Mouse (Mus musculus) gastrocnemius, postnatal 36 days (tissue): ENCODE results near the gene Tmem256. TPM values are rescaled to one million over a fixed set of nuclear protein-coding genes. Genes with fewer than 3 reads are reported as not detected.

ENCODE experiments used
- DNase-seq, 2 experiments: peaks; one replicate each; pipeline ENCODE4 v3.0.0; 2022
- intact Hi-C: fragments of 180-260 bp; cut with DNase I; formaldehyde crosslinking; loops from one replicate; pipeline ENCODE4 v1.15.1; 2025
- microRNA-seq, 2 experiments: library from miRNA; unstranded; fragments of <30 nt; microRNA quantifications; one replicate each; pipeline ENCODE4 v1.2.0; 2021
- total RNA-seq, 2 experiments: library from RNA; stranded (reverse); gene quantifications; 2 replicates each; pipeline ENCODE4 v1.2.3; 2021

The Tmem256 gene
- total RNA-seq, 2 experiments from 2014 or later, result 104 to 140 TPM

GRCm38 (mm10) chr11:69878399-69878798, 40.1 kb downstream of the Tmem256 start:
- no peak for DNase-seq
- intact Hi-C loops, result loop anchor here (5.0 to 10.0 kb wide), 3 partner anchors 76 to 224 kb away; partner anchors contain the start of genes Fgf11, Slc35g3 and Sox15

- no peak for DNase-seq
- intact Hi-C loops, result loop anchor here (5.0 to 10.0 kb wide), 3 partner anchors 77 to 224 kb away; partner anchors contain the start of genes Fgf11, Slc35g3 and Sox15
Observed at GRCm38 (mm10) chr11:69878952-69879351, 40.6 kb downstream of the Tmem256 start.

GRCm38 (mm10) chr11:69879711-69880110, 41.4 kb downstream of the Tmem256 start:
- no peak for DNase-seq
- intact Hi-C loops, result loop anchor here (5.0 to 10.0 kb wide), 3 partner anchors 77 to 225 kb away; partner anchors contain the start of genes Fgf11, Slc35g3 and Sox15

- DNase-seq, result peak in 1 of 2 experiments; percentile 62
- intact Hi-C loops, result no loop called here
Observed at GRCm38 (mm10) chr11:69880506-69880852, 42.2 kb downstream of the Tmem256 start.

GRCm38 (mm10) chr11:69880853-69881603, 42.7 kb downstream of the Tmem256 start, which contains the start of gene Kctd11:
Gene Kctd11 (minus strand): TSS chr11:69881406.
- intact Hi-C loops, result no loop called here
- peak; percentile 88 to 92 for DNase-seq

GRCm38 (mm10) chr11:69881787-69882670, 43.7 kb downstream of the Tmem256 start:
- DNase-seq, result no peak
- intact Hi-C loops, result no loop called here

- intact Hi-C loops, result no loop called here
- no peak for DNase-seq
Observed at GRCm38 (mm10) chr11:69883066-69883465, 44.8 kb downstream of the Tmem256 start.

GRCm38 (mm10) chr11:69883527-69884151, 45.3 kb downstream of the Tmem256 start:
- no peak for DNase-seq
- intact Hi-C loops, result no loop called here

GRCm38 (mm10) chr11:69884240-69884639, 45.9 kb downstream of the Tmem256 start:
- DNase-seq, result no peak
- intact Hi-C loops, result no loop called here

GRCm38 (mm10) chr11:69884663-69885062, 46.3 kb downstream of the Tmem256 start:
- no peak for DNase-seq
- intact Hi-C loops, result no loop called here

GRCm38 (mm10) chr11:69886907-69887635, 48.8 kb downstream of the Tmem256 start:
- no peak for DNase-seq

More at GRCm38 (mm10) chr11:69886907-69887635, 48.8 kb downstream of the Tmem256 start:
- intact Hi-C loops, result no loop called here

Small RNA genes within 50 kb of the gene (microRNA-seq; reads per million reads assigned to microRNA genes)
- 0 reads per million in 2 experiments for gene Mir6924

Other genes starting within 250 kb of the Tmem256 start
- gene Atp1b2, start 232.6 kb upstream of the Tmem256 start, total RNA-seq, result 100 to 1,000 TPM; 380 to 461 TPM
- gene Shbg, start 220.6 kb upstream of the Tmem256 start, total RNA-seq, result not detected
- 1 to 10 TPM; 3.0 to 3.2 TPM for gene Sat2, start 216.5 kb upstream of the Tmem256 start, total RNA-seq
- 10 to 100 TPM; 77.7 to 91.9 TPM for gene Fxr2, start 205.5 kb upstream of the Tmem256 start, total RNA-seq
- gene Sox15, start 183.2 kb upstream of the Tmem256 start, total RNA-seq, result not detected
- 1 to 10 TPM; 8.0 to 8.3 TPM for gene Mpdu1, start 175.9 kb upstream of the Tmem256 start, total RNA-seq
- 1 to 10 TPM; 2.6 to 3.2 TPM for gene Cd68, start 172.4 kb upstream of the Tmem256 start, total RNA-seq
- gene Eif4a1, start 166.1 kb upstream of the Tmem256 start, total RNA-seq, result 100 to 1,000 TPM in 1 of 2 experiments, 10 to 100 TPM in 1; 74.1 to 103 TPM
- 10 to 100 TPM; 22.7 TPM for gene Senp3, start 156.4 kb upstream of the Tmem256 start, total RNA-seq
- under 1 TPM; 0.39 to 0.92 TPM for gene Tnfsf13, start 152.7 kb upstream of the Tmem256 start, total RNA-seq
- gene Tnfsf12, start 142.7 kb upstream of the Tmem256 start, total RNA-seq, result 10 to 100 TPM in 1 of 2 experiments, 1 to 10 TPM in 1; 8.6 to 10.4 TPM
- gene Tnfsfm13, start 142.4 kb upstream of the Tmem256 start, total RNA-seq, result 1 to 10 TPM; 1.3 to 1.5 TPM
- gene Polr2a, start 79.9 kb upstream of the Tmem256 start, total RNA-seq, result 10 to 100 TPM; 28.7 to 29.2 TPM
- not detected for gene Slc35g3, start 76.5 kb upstream of the Tmem256 start, total RNA-seq
- 10 to 100 TPM; 24.3 to 26.2 TPM for gene Zbtb4, start 72.6 kb upstream of the Tmem256 start, total RNA-seq
- 10 to 100 TPM; 29.2 to 33.1 TPM for gene Chrnb1, start 42.6 kb upstream of the Tmem256 start, total RNA-seq
- 1 to 10 TPM; 4.6 to 4.8 TPM for gene Fgf11, start 36.7 kb upstream of the Tmem256 start, total RNA-seq
- under 1 TPM; 0.12 to 0.20 TPM for gene Tmem102, start 32.9 kb upstream of the Tmem256 start, total RNA-seq
- not detected for gene Gm39566, start 23.2 kb upstream of the Tmem256 start, total RNA-seq
- not detected for gene Spem2, start 20.0 kb upstream of the Tmem256 start, total RNA-seq
- gene Spem1, start 16.3 kb upstream of the Tmem256 start, total RNA-seq, result not detected
- gene Nlgn2, start 730 bp upstream of the Tmem256 start, total RNA-seq, result 1 to 10 TPM; 2.4 to 2.9 TPM
- gene Plscr3, start 7.9 kb downstream of the Tmem256 start, total RNA-seq, result 10 to 100 TPM; 10.6 to 11.2 TPM
- not detected for gene Tnk1, start 20.2 kb downstream of the Tmem256 start, total RNA-seq
- not detected for gene Tmem95, start 39.5 kb downstream of the Tmem256 start, total RNA-seq
- 1 to 10 TPM; 1.3 to 1.5 TPM for gene Kctd11, start 42.9 kb downstream of the Tmem256 start, total RNA-seq
- 1 to 10 TPM in 1 of 2 experiments, under 1 TPM in 1; 0.27 to 1.1 TPM for gene Acap1, start 57.0 kb downstream of the Tmem256 start, total RNA-seq
- gene 2810408A11Rik, start 62.5 kb downstream of the Tmem256 start, total RNA-seq, result under 1 TPM in 1 of 2 experiments, not detected in 1; 0.59 TPM
- 10 to 100 TPM; 22.9 to 23.1 TPM for gene Neurl4, start 62.6 kb downstream of the Tmem256 start, total RNA-seq
- gene Gps2, start 75.4 kb downstream of the Tmem256 start, total RNA-seq, result 10 to 100 TPM; 33.9 to 42.5 TPM
- 100 to 1,000 TPM; 402 to 432 TPM for gene Eif5a, start 83.4 kb downstream of the Tmem256 start, total RNA-seq
- 10 to 100 TPM in 1 of 2 experiments, 1 to 10 TPM in 1; 5.4 to 10.6 TPM for gene Ybx2, start 97.3 kb downstream of the Tmem256 start, total RNA-seq
- 100 to 1,000 TPM; 382 to 407 TPM for gene Slc2a4, start 109.7 kb downstream of the Tmem256 start, total RNA-seq
- gene Cldn7, start 126.3 kb downstream of the Tmem256 start, total RNA-seq, result not detected
- gene Ctdnep1, start 142.6 kb downstream of the Tmem256 start, total RNA-seq, result 100 to 1,000 TPM; 171 to 246 TPM
- 10 to 100 TPM; 29.0 to 34.6 TPM for gene Elp5, start 144.0 kb downstream of the Tmem256 start, total RNA-seq
- gene Gabarap, start 152.6 kb downstream of the Tmem256 start, total RNA-seq, result 100 to 1,000 TPM; 142 to 178 TPM
- 10 to 100 TPM; 12.6 to 16.5 TPM for gene Phf23, start 157.3 kb downstream of the Tmem256 start, total RNA-seq
- gene Dvl2, start 162.1 kb downstream of the Tmem256 start, total RNA-seq, result 1 to 10 TPM; 3.3 to 4.6 TPM
- 100 to 1,000 TPM; 320 to 384 TPM for gene Acadvl, start 176.9 kb downstream of the Tmem256 start, total RNA-seq
- gene Dlg4, start 178.4 kb downstream of the Tmem256 start, total RNA-seq, result 1 to 10 TPM; 4.9 to 6.5 TPM
- not detected for gene Asgr1, start 215.6 kb downstream of the Tmem256 start, total RNA-seq